Comparison of ENCODE assay signal across 8 mouse cellular contexts in genomic region chr9:83691332-83692198, GRCm38 (mm10).
A peak's percentile ranks its signal among the peaks of the same experiment; 100 is the strongest.
DNase-seq lines count a peak whose midpoint lies in the region; ATAC-seq lines count a peak whose summit lies in the region.

No protein-coding gene starts in this region.

- DNase-seq in cerebellum, postnatal 25 days, result peak; percentile 75 to 87
- peak; percentile 13 to 47 for DNase-seq in frontal cortex, postnatal 14 days (ENCODE audit: low spot score in 2 of 2)
- peak; percentile 84 for DNase-seq in hindlimb bud, embryonic 11.5 days (ENCODE audit: extremely low spot score, low read depth, low spot score)
- DNase-seq in left cerebral cortex, adult 18-20 months (ENCODE audit: low spot score in 2 of 2), result peak; percentile 66 to 67
- DNase-seq in lung, postnatal 36 days, result peak; percentile 85
- peak; percentile 72 to 76 for DNase-seq in right cerebral cortex, adult 2 months (ENCODE audit: low spot score in 2 of 2)
- peak; percentile 29 for DNase-seq in yolk sac, embryonic 10.5 days (ENCODE audit: low spot score)

- ATAC-seq in activated CD4-positive, CD25-positive, alpha-beta regulatory T cell, adult 4 months, result peak; percentile 86

Comparison
In these comparisons a context has a peak if more than half of its experiments do, and no peak if none do; other contexts are left out.
1. Peak in every context shown above with its lines: DNase-seq and ATAC-seq.
2. DNase-seq: peak in every context shown above with its lines; median percentile 85 in lung, postnatal 36 days; 84 in hindlimb bud, embryonic 11.5 days; 81 in cerebellum, postnatal 25 days; 74 in right cerebral cortex, adult 2 months; 66 in left cerebral cortex, adult 18-20 months; 30 in frontal cortex, postnatal 14 days; 29 in yolk sac, embryonic 10.5 days.